Mouse (Mus musculus) midbrain, embryonic 14.5 days (tissue): ENCODE measurements around the gene Gm17660. TPM values are rescaled to one million over a fixed set of nuclear protein-coding genes. Genes with fewer than 3 reads are reported as not detected.

Experiments
- ATAC-seq: fragments of 200-750 bp; cut with Nextera tagmentation; 2 replicates; pipeline ENCODE4 v1.8.0; 2017; ENCODE audit warnings: moderate number of reproducible peaks, moderate library complexity; ENCODE audit not compliant: low FRiP score, low TSS enrichment
- DNase-seq: peaks from one replicate; pipeline ENCODE4 v3.0.0-alpha.2; 2015
- H3K27ac ChIP-seq: fragments of 300-500 bp; sonication (generic); replicated peaks from 2 replicates; pipeline ENCODE4 v1.5.1; 2014; ENCODE audit warnings: mild to moderate bottlenecking, low read depth, low read length, moderate library complexity
- H3K27me3 ChIP-seq: fragments of 300-500 bp; sonication (generic); 2 replicates; pipeline ENCODE4 v1.6.1; 2014; ENCODE audit warnings: low read length, control low read depth, mixed read lengths; ENCODE audit not compliant: control insufficient read depth, insufficient read depth
- H3K36me3 ChIP-seq: fragments of 300-500 bp; sonication (generic); 2 replicates; pipeline ENCODE4 v1.6.1; 2014; ENCODE audit warnings: low read length, control low read depth; ENCODE audit not compliant: control insufficient read depth, insufficient read depth
- H3K4me1 ChIP-seq: fragments of 300-500 bp; sonication (generic); 2 replicates; pipeline ENCODE4 v1.6.1; 2014; ENCODE audit warnings: mild to moderate bottlenecking, antibody characterized with exemption, low read length, control low read depth; ENCODE audit not compliant: control insufficient read depth, insufficient read depth
- H3K4me2 ChIP-seq: fragments of 300-500 bp; sonication (generic); 2 replicates; pipeline ENCODE4 v1.6.1; 2014; ENCODE audit warnings: mild to moderate bottlenecking, low read length, moderate library complexity
- H3K4me3 ChIP-seq: fragments of 300-500 bp; sonication (generic); replicated peaks from 2 replicates; pipeline ENCODE4 v1.5.1; 2014; ENCODE audit warnings: low read depth, low read length
- H3K9ac ChIP-seq: fragments of 300-500 bp; sonication (generic); replicated peaks from 2 replicates; pipeline ENCODE4 v1.6.1; 2014; ENCODE audit warnings: mild to moderate bottlenecking, low read length, moderate library complexity
- H3K9me3 ChIP-seq: fragments of 300-500 bp; sonication (generic); 2 replicates; pipeline ENCODE4 v1.6.1; 2016; ENCODE audit warnings: low read length, control low read depth, mixed read lengths; ENCODE audit not compliant: control insufficient read depth
- WGBS: fragments of 180-500 bp; shearing (Covaris S2); extraction: QIAGEN DNeasy Blood & Tissue Kit; methylation state at CpG from one replicate; pipeline ENCODE4 v1.1.7; 2014; 5-methylcytosine and 5-hydroxymethylcytosine counted together
- polyA plus RNA-seq: library from polyadenylated mRNA; unstranded; fragments of >200 nt; fragmentation: Nextera tagmentation; extraction: Ambion mirVana; gene quantifications from 2 replicates; pipeline ENCODE4 v1.2.1, GENCODE M21; 2014

Gm17660 gene
- polyA plus RNA-seq, 1 experiment from 2014 or later: not detected

DNA sequence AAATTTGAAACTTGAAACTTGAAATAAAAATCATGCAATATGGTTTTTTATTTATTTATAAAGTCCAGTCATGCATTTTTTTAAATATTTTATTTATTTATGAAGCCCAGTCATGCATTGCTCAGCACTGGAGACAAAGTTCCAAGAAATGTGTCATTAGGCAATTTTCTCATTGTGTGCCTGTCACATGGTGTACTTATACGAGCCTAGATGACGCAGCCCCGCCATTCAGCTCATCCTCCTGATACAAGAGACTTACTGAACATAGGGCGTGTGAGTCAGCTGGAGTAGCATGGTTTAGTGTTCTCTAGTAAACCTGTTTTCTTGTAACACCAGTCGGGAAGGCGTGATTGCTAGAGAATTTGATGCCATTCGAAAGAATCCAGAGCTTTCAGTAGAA lies 21.1 kb downstream of the Gm17660 start:
- H3K4me3 ChIP-seq: no peak overlapping the region
- WGBS: 91% methylated on average over 7 of the region's 7 CpGs
- ATAC-seq (no peak), DNase-seq (no peak)
- H3K9me3 ChIP-seq: no peaks in the 10 kb centered on the region
- no peaks in the 10 kb centered on the region for H3K4me1 ChIP-seq
- no peak overlapping the region for H3K4me2 ChIP-seq
- H3K27ac ChIP-seq: no peak overlapping the region
- H3K36me3 ChIP-seq: peaks cover 23% of the 10 kb centered on the region
- H3K9ac ChIP-seq: no peak overlapping the region
- no peaks in the 10 kb centered on the region for H3K27me3 ChIP-seq

DNA sequence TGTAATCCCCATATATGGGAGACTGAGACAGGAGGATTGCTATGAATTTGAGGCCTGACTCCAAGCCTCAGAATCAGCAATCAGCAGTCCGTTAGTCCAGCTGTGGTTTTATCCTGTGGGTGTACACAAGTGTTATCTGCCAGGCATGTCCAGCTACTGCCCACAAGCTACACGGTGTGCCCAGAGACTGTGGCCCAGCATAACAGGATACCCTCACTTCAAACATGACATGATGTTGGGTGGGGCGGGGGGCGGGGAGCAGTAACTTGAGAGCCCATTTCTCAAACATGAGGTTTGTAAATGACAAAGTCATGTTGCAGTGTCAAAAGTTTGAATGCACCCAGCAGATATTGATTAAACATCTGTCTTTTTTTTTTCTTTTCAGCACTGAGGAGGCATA lies 21.6 kb downstream of the Gm17660 start:
- Histone ChIP-seq H3K4me3 (no peak overlapping the region), H3K9ac (no peak overlapping the region), H3K36me3 (peaks cover 28% of the 10 kb centered on the region), H3K27ac (no peak overlapping the region), H3K4me1 (no peaks in the 10 kb centered on the region), H3K4me2 (no peak overlapping the region), H3K9me3 (no peaks in the 10 kb centered on the region), H3K27me3 (no peaks in the 10 kb centered on the region)
- ATAC-seq: no peak
- no peak for DNase-seq
- 93% methylated on average over 4 of the region's 4 CpGs for WGBS

DNA sequence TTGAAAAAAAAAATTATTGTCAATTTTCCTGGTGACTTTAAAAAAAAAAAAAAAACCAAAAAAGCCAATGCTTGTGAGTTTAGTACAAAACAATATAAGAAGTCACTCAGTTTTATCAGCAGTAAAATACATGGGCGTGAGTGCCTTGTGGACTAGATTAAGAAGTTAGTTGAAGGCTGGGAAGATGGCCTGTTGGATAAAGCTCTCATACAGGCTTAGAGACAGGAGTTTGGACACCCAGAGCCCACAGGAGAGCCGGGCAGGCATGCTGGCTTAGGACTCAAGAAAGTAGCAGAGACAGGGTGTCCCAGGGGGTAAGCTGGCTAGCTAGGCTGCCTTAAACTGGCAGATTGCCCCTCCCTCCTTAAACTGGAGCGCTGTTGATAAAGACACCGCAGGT lies 22.5 kb downstream of the Gm17660 start:
- H3K9me3 ChIP-seq: no peaks in the 10 kb centered on the region
- no peak overlapping the region for H3K4me2 ChIP-seq
- H3K9ac ChIP-seq: no peak overlapping the region
- WGBS: 98% methylated on average over 4 of the region's 4 CpGs
- DNase-seq (no peak), ATAC-seq (no peak)
- no peak overlapping the region for H3K4me3 ChIP-seq
- no peak overlapping the region for H3K27ac ChIP-seq
- no peaks in the 10 kb centered on the region for H3K4me1 ChIP-seq
- H3K36me3 ChIP-seq: peaks cover 22% of the 10 kb centered on the region
- no peaks in the 10 kb centered on the region for H3K27me3 ChIP-seq

DNA sequence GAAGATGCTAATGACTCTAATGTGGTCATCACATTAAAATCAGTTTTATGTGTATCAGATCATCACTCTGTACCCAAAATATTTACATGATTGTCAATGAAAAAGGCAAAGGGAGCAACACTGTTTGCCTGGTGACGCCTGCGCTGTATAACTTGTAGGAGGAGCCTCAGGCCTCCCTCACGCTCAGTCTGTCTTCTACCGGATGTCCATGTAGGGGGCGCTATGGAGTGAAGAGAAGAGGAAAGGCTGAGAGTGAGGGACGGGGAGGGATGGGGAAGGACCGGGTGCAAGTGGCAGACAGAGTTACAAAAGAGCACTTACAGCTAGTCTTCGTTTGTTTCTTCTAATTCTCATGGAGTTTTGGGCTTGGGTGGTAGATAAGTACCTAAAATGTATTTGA lies 24.5 kb downstream of the Gm17660 start:
- H3K9me3 ChIP-seq: no peaks in the 10 kb centered on the region
- WGBS: 52% methylated on average over 8 of the region's 8 CpGs
- peak; percentile 24 for DNase-seq
- no peak overlapping the region for H3K27ac ChIP-seq
- no peaks in the 10 kb centered on the region for H3K27me3 ChIP-seq
- no peak overlapping the region for H3K4me2 ChIP-seq
- H3K4me3 ChIP-seq: no peak overlapping the region
- no peak for ATAC-seq
- H3K36me3 ChIP-seq: peaks cover 13% of the 10 kb centered on the region
- H3K4me1 ChIP-seq: peaks cover under 1% of the 10 kb centered on the region; the same call in 1 of the 2 replicates
- no peak overlapping the region for H3K9ac ChIP-seq

GRCm38 (mm10) chr5:104048139-104048538 lies 29.3 kb downstream of the Gm17660 start:
- Histone ChIP-seq H3K9ac (no peak overlapping the region), H3K4me1 (peaks cover 12% of the 10 kb centered on the region; the same call in 1 of the 2 replicates), H3K4me3 (no peak overlapping the region), H3K4me2 (peak overlapping the region; percentile 74), H3K36me3 (peaks cover 9% of the 10 kb centered on the region), H3K27me3 (no peaks in the 10 kb centered on the region; the same call in 1 of the 2 replicates), H3K9me3 (no peaks in the 10 kb centered on the region), H3K27ac (no peak overlapping the region)
- 62% methylated on average over 4 of the region's 4 CpGs for WGBS
- ATAC-seq: no peak
- peak; percentile 12 for DNase-seq

- H3K27ac ChIP-seq: peak overlapping the region; percentile 73
- H3K4me3 ChIP-seq: peak overlapping the region; percentile 78
- H3K4me2 ChIP-seq: peak overlapping the region; percentile 74
- peaks cover 12% of the 10 kb centered on the region; the same call in 1 of the 2 replicates for H3K4me1 ChIP-seq
- ATAC-seq (no peak), DNase-seq (peak; percentile 41)
- no peaks in the 10 kb centered on the region for H3K9me3 ChIP-seq
- H3K27me3 ChIP-seq: no peaks in the 10 kb centered on the region; the same call in 1 of the 2 replicates
- peak overlapping the region; percentile 81 for H3K9ac ChIP-seq
- WGBS: 13% methylated on average over 19 of the region's 19 CpGs
- H3K36me3 ChIP-seq: peaks cover 9% of the 10 kb centered on the region
These were observed 30.0 kb downstream of the Gm17660 start for GRCm38 (mm10) chr5:104047200-104048105.

GRCm38 (mm10) chr5:104046256-104047199 lies 30.9 kb downstream of the Gm17660 start, which contains the start of gene Nudt9:
TSS of gene Nudt9 (plus strand) at chr5:104046306.
- H3K36me3 ChIP-seq: peaks cover 8% of the 10 kb centered on the region
- 5% methylated on average over 90 of the region's 90 CpGs for WGBS

GRCm38 (mm10) chr5:104043704-104044103 lies 33.7 kb downstream of the Gm17660 start:
- ATAC-seq (no peak), DNase-seq (no peak)
- Histone ChIP-seq H3K4me2 (no peak overlapping the region), H3K4me1 (peaks cover 12% of the 10 kb centered on the region; the same call in 1 of the 2 replicates), H3K36me3 (no peaks in the 10 kb centered on the region), H3K9me3 (no peaks in the 10 kb centered on the region), H3K27me3 (no peaks in the 10 kb centered on the region; the same call in 1 of the 2 replicates), H3K27ac (no peak overlapping the region), H3K9ac (no peak overlapping the region), H3K4me3 (no peak overlapping the region)
- WGBS: 48% methylated on average over 2 of the region's 2 CpGs

More at GRCm38 (mm10) chr5:104046256-104047199, 30.9 kb downstream of the Gm17660 start, which contains the start of gene Nudt9:
- ATAC-seq (peak; percentile 98), DNase-seq (peak; percentile 99)
- peak within 1 kb of the TSS; percentile 74 for H3K4me2 ChIP-seq
- peak within 1 kb of the TSS; percentile 78 for H3K4me3 ChIP-seq
- peaks cover 12% of the 10 kb centered on the region; the same call in 1 of the 2 replicates for H3K4me1 ChIP-seq
- no peaks in the 10 kb centered on the region for H3K9me3 ChIP-seq
- peak within 1 kb of the TSS; percentile 81 for H3K9ac ChIP-seq
- peak within 1 kb of the TSS; percentile 73 for H3K27ac ChIP-seq
- H3K27me3 ChIP-seq: no peaks in the 10 kb centered on the region; the same call in 1 of the 2 replicates
